Mouse (Mus musculus) olfactory bulb, adult 2 months (tissue): ENCODE results near the gene Etfb. TPM values are rescaled to one million over a fixed set of nuclear protein-coding genes. Genes with fewer than 3 reads are reported as not detected.
"Not testable (repeated sequence)": the region's sequence is repeated elsewhere in the genome, so short reads cannot be mapped to it uniquely, and the experiment has no call there.

ENCODE experiments used
- H3K27ac ChIP-seq: fragments of 200-500 bp; 2 replicates; pipeline ENCODE4 v1.5.1; 2012; ENCODE audit warnings: low read depth, low read length; ENCODE audit not compliant: insufficient read depth
- H3K4me1 ChIP-seq: fragments of 200-500 bp; 2 replicates; pipeline ENCODE4 v1.6.1; 2012; ENCODE audit warnings: low read length; ENCODE audit not compliant: control insufficient read depth, insufficient read depth
- H3K4me3 ChIP-seq: fragments of 200-500 bp; 2 replicates; pipeline ENCODE4 v1.5.1; 2012; ENCODE audit warnings: mild to moderate bottlenecking, low read depth, low read length, moderate library complexity; ENCODE audit not compliant: insufficient read depth
- CTCF ChIP-seq: fragments of 200-500 bp; IDR thresholded peaks from 2 replicates; pipeline ENCODE4 v1.5.1; 2012; ENCODE audit warnings: low read depth, mild to moderate bottlenecking, low read length, moderate library complexity; ENCODE audit not compliant: insufficient read depth
- POLR2A ChIP-seq: fragments of 200-500 bp; IDR thresholded peaks from 2 replicates; pipeline ENCODE4 v1.6.1; 2012; ENCODE audit warnings: mild to moderate bottlenecking, low read depth, low read length, moderate library complexity; ENCODE audit not compliant: insufficient read depth
- WGBS: fragments of 180-500 bp; shearing (Covaris S2); methylation state at CpG from one replicate; pipeline ENCODE4 v1.1.7; 2018; 5-methylcytosine and 5-hydroxymethylcytosine counted together
- polyA plus RNA-seq: library from polyadenylated mRNA; stranded (reverse); fragments of >200 nt; gene quantifications from 2 replicates; pipeline ENCODE4 v1.2.4, GENCODE M21; 2012; ENCODE audit warnings: low replicate concordance; ENCODE audit not compliant: missing spikeins, insufficient read depth, insufficient read length

The Etfb gene
- polyA plus RNA-seq = not detected in 2 replicates

- Histone ChIP-seq H3K4me1 (peaks cover 16% of the 10 kb centered on the region), H3K4me3 (peak within 1 kb of the TSS; percentile 62), H3K27ac (peak within 1 kb of the TSS; percentile 85)
- WGBS = 0% methylated on average over 27 of the region's 27 CpGs
- TF ChIP-seq POLR2A (peak; percentile 89), CTCF (no peak)
Observed at GRCm38 (mm10) chr7:43443917-43444293, at the start of gene Etfb, which contains the start of gene Gm45233. Gene Etfb, plus strand, starts transcription at chr7:43444083. Gene Gm45233, plus strand, starts transcription at chr7:43444128.

DNA sequence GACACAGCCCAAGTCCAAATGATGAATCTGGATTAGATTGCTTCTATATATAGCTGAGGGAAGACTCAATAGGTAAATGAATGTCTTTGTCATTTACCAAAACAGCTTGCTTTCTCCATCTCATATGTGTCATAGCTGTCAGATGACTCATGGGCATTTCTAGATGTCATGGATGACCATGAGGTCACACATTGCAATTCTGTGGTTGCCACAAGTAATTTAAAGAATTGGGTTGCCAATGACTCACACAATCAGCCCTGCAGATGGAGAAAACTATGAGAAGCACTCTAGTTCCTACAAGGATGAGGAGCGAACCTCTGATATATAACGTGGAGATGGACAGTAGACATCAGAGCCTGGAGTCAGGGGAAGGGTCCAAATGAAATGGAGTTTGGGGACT is 44.4 kb upstream of the Etfb start:
- Histone ChIP-seq H3K4me3 (no peak overlapping the region), H3K27ac (no peak overlapping the region), H3K4me1 (no peaks in the 10 kb centered on the region)
- TF ChIP-seq CTCF (no peak), POLR2A (no peak)
- WGBS = 90% methylated on average over 2 of the region's 2 CpGs

GRCm38 (mm10) chr7:43402718-43403117 is 41.2 kb upstream of the Etfb start:
- H3K4me3 ChIP-seq = no peak overlapping the region
- H3K4me1 ChIP-seq = no peaks in the 10 kb centered on the region
- WGBS = 48% methylated on average over 2 of the region's 2 CpGs
- TF ChIP-seq POLR2A = no peak
- TF ChIP-seq CTCF = no peak
- H3K27ac ChIP-seq = no peak overlapping the region

- H3K4me1 ChIP-seq = no peaks in the 10 kb centered on the region
- WGBS = 81% methylated on average over 3 of the region's 3 CpGs
Observed at GRCm38 (mm10) chr7:43407573-43407972, 36.3 kb upstream of the Etfb start.

DNA sequence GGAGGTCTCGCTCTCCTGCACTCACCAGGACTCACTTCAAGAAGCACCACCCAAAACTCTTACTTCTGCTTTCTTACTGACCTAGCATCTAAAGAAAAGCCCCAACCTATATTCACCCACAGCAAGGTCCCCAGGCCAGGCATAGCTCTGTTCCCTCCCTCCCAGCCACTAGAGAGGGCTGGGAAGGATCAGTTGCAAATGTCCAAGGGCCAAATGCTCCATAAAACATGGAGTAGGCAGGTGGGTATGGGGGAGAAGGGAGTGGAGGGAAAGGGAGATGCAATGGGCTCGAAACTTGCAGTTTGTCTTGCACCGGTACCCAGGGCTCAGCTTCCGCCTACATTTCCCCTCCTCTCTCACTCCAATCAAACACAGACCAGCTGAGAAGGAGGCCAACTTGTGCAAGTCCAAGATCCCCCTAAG is 35.7 kb upstream of the Etfb start, which contains the start of gene Siglecg:
Gene Siglecg, plus strand, starts transcription at position 74 of the 423 bp plus-strand sequence.
- WGBS = 78% methylated on average over 4 of the region's 4 CpGs
- no peak for TF ChIP-seq CTCF
- no peak for TF ChIP-seq POLR2A

More at GRCm38 (mm10) chr7:43407573-43407972, 36.3 kb upstream of the Etfb start:
- H3K27ac ChIP-seq = no peak overlapping the region
- no peak for TF ChIP-seq POLR2A
- no peak for TF ChIP-seq CTCF
- no peak overlapping the region for H3K4me3 ChIP-seq

DNA sequence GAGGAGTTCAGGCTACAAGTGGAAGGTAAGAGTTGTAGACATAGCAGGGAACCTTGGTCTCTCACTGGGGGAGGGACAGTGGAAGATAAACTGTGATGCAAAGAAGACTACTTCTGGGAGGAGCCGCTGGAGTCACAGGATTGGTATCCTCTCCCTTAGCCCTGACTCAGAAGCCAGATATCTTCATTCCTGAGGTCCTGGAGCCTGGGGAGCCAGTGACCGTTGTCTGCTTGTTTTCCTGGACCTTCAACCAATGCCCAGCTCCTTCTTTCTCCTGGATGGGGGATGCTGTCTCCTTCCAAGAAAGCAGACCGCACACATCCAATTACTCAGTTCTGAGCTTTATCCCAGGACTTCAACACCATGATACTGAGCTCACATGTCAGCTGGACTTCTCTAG is 34.8 kb upstream of the Etfb start:
- TF ChIP-seq CTCF (no peak), POLR2A (no peak)

More for the DNA sequence above, 35.7 kb upstream of the Etfb start, which contains the start of gene Siglecg:
- H3K4me1 ChIP-seq = no peaks in the 10 kb centered on the region
- no peak within 1 kb of the TSS for H3K4me3 ChIP-seq
- no peak within 1 kb of the TSS for H3K27ac ChIP-seq

DNA sequence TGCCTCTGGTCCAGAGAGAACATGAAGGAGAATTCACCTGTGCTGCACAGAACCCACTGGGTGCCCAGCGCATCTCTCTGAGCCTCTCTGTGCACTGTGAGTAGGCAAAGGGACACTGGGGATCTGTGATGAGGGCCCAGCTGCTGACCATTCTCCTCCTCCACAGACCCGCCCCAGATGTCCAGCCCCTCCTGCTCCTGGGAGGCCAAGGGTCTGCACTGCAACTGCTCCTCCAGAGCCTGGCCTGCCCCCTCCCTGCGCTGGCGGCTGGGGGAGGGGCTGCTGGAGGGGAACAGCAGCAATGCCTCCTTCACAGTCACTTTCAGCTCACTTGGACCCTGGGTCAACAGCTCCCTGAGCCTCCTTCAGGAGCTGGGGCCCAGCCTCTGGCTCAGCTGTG is 32.2 kb upstream of the Etfb start:
- 40% methylated on average over 4 of the region's 4 CpGs for WGBS
- H3K4me3 ChIP-seq, H3K27ac ChIP-seq, H3K4me1 ChIP-seq: not testable (repeated sequence)

More for the DNA sequence above, 34.8 kb upstream of the Etfb start:
- no peak overlapping the region for H3K4me3 ChIP-seq
- H3K27ac ChIP-seq = no peak overlapping the region
- 84% methylated on average over 3 of the region's 3 CpGs for WGBS
- no peaks in the 10 kb centered on the region for H3K4me1 ChIP-seq

DNA sequence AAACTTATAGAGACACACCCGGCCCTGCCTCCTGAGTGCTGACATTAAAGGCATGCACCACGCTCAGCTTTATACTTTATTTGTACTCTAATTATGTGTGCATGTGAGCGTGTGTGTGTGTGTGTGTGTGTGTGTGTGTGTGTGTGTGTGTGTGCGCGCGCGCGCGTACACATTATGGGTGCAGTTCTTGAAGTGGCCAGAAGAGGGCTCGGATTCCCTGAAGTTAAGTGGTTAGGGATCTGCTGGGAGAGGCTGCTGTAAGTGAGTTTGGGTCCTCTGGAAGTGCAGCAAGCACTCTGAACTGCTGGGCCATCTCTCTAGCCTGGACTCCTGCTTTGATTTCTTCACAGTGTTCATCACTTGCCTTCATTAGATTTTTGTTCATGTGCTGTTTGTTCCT is 26.6 kb upstream of the Etfb start:
- H3K4me1 ChIP-seq = no peaks in the 10 kb centered on the region
- WGBS = 89% methylated on average over 10 of the region's 10 CpGs
- no peak overlapping the region for H3K27ac ChIP-seq
- H3K4me3 ChIP-seq = no peak overlapping the region
- TF ChIP-seq CTCF (no peak), POLR2A (no peak)

DNA sequence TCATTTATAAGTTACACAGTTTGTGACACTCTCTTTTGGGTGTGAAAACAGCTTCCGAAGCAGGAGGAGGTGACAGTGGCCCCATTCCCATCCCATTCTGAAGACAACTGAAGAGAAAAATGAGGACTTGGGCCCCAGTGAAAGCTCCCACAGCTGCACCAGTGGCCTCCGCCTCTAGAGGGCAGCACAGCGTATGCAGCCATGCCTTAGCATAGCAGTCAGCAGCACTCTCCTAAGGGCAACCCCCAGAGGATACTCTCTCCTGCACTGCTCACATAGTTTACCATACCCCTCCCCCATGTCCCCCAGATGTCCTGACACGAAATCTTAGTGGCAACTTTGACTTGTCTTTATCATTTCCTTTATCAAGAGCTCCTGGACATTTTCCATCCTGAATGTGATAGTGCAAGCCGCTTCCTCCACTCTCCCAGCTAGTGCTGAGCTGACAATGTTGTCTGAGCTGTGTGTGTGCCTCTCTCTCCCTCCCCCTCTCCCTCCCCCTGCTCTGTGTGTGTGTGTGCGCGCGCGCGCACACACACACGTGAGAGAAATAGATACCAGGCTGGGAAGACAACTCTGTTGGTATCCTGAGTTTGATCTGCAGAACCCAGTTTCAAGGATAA is 20.8 kb upstream of the Etfb start:
- Histone ChIP-seq H3K27ac (no peak overlapping the region), H3K4me3 (no peak overlapping the region), H3K4me1 (peaks cover 2% of the 10 kb centered on the region; the same call in 1 of the 2 replicates)
- 6% methylated on average over 11 of the region's 11 CpGs for WGBS
- peak; percentile 87 for TF ChIP-seq CTCF
- no peak for TF ChIP-seq POLR2A

- 64% methylated on average over 3 of the region's 3 CpGs for WGBS
- H3K4me1 ChIP-seq = peaks cover 2% of the 10 kb centered on the region; the same call in 1 of the 2 replicates
- no peak overlapping the region for H3K4me3 ChIP-seq
- TF ChIP-seq CTCF = no peak
- no peak for TF ChIP-seq POLR2A
- no peak overlapping the region for H3K27ac ChIP-seq
Observed at GRCm38 (mm10) chr7:43423991-43424625, 19.8 kb upstream of the Etfb start.
